ENCODE assay signal across 8 mouse cellular contexts in genomic region chr2:167680657-167681056, GRCm38 (mm10). TPM values are rescaled to one million over a fixed set of nuclear protein-coding genes. Genes with fewer than 3 reads are reported as not detected.
DNase-seq lines count a peak whose midpoint lies in the region; ATAC-seq and TF ChIP-seq lines count a peak whose summit lies in the region.

No protein-coding gene starts in this region.

- TF ChIP-seq CTCF in bone marrow, adult 2 months (IDR thresholded peaks at IDR 0.05; ENCODE audit: control insufficient read depth, insufficient read depth, low read length): peak; percentile 72

- TF ChIP-seq POLR2A in bone marrow, adult 2 months (IDR thresholded peaks at IDR 0.05; ENCODE audit: borderline replicate concordance, control insufficient read depth, low read depth, low read length): no peak

- no peak overlapping the region for H3K27ac ChIP-seq in bone marrow, adult 2 months (ENCODE audit: control insufficient read depth, insufficient read depth, low read depth, low read length, poor library complexity)
- no peak overlapping the region for H3K27ac ChIP-seq in limb, embryonic 11.5 days (replicated peaks; ENCODE audit: low read depth, low read length)

- H3K4me3 ChIP-seq in bone marrow, adult 2 months (replicated peaks; ENCODE audit: control insufficient read depth, low read depth, low read length): no peak overlapping the region
- no peak overlapping the region for H3K4me3 ChIP-seq in limb, embryonic 11.5 days (ENCODE audit: low read depth, low read length)

- no peaks in the 10 kb centered on the region for H3K36me3 ChIP-seq in limb, embryonic 11.5 days (ENCODE audit: control insufficient read depth, insufficient read depth, low read length)

- peak; percentile 94 for DNase-seq in heart, adult 11 months
- DNase-seq in heart, postnatal 36 days: no peak
- DNase-seq in right cerebral cortex, postnatal 14 days: peak; percentile 52
- DNase-seq in right cerebral cortex, adult 18-20 months: no peak
- peak; percentile 71 for DNase-seq in limb, embryonic 11.5 days (ENCODE audit: low spot score)
- peak; percentile 68 to 85 for DNase-seq in spleen, postnatal 10 days (ENCODE audit: low spot score in 2 of 2)
- DNase-seq in right cerebral cortex, postnatal 25 days: no peak

- H3K4me1 ChIP-seq in bone marrow, adult 2 months (ENCODE audit: control insufficient read depth, insufficient read depth, low read length): no peaks in the 10 kb centered on the region
- no peaks in the 10 kb centered on the region for H3K4me1 ChIP-seq in limb, embryonic 11.5 days (ENCODE audit: control insufficient read depth, insufficient read depth, low read length)

- intact Hi-C loops in heart, postnatal 36 days (cut with DNase I): loop anchor here (10.0 kb wide), 1 partner anchor 394 kb away; no protein-coding TSS in a partner anchor

- H3K9ac ChIP-seq in limb, embryonic 11.5 days (ENCODE audit: low read length): no peak overlapping the region

- no peak for ATAC-seq in limb, embryonic 11.5 days (ENCODE audit: insufficient number of reproducible peaks, low FRiP score, low TSS enrichment, low read depth)

- H3K9me3 ChIP-seq in limb, embryonic 11.5 days (ENCODE audit: control insufficient read depth, low read length): no peaks in the 10 kb centered on the region

- H3K4me2 ChIP-seq in limb, embryonic 11.5 days (ENCODE audit: low read depth, severe bottlenecking): no peak overlapping the region

- 0 out of 2 replicates have a peak, but pooled peaks cover 1% of the 10 kb centered on the region for H3K27me3 ChIP-seq in limb, embryonic 11.5 days (ENCODE audit: control insufficient read depth, insufficient read depth, low read length)

- 25% methylated on average over 5 of the region's 5 CpGs for WGBS in bone marrow, adult 2 months
- WGBS in limb, embryonic 11.5 days: 48% methylated on average over 5 of the region's 5 CpGs

RNA-seq across cellular contexts. Expression of gene Cebpb, which starts 8.1 kb away (rescaled TPM):
- 100 to 1,000 TPM in 1 of 2 experiments, 10 to 100 TPM in 1; 93.7 to 108 TPM for total RNA-seq in heart, postnatal 36 days (2021)
- polyA plus RNA-seq in bone marrow, adult 2 months (2011; ENCODE audit: insufficient read depth, insufficient read length, low replicate concordance, missing spikeins): 13.0 and 19.5 TPM in 2 replicates
- polyA plus RNA-seq in limb, embryonic 11.5 days (2014; fragmentation: Nextera tagmentation; extraction: Ambion mirVana): 2.6 and 4.1 TPM in 2 replicates

RNA-seq across cellular contexts. Expression of gene Tmem189, which starts 9.0 kb away (rescaled TPM):
- 10 to 100 TPM; 26.6 to 29.9 TPM for total RNA-seq in heart, postnatal 36 days (2021)
- 20.8 and 36.2 TPM in 2 replicates for polyA plus RNA-seq in bone marrow, adult 2 months (2011; ENCODE audit: insufficient read depth, insufficient read length, low replicate concordance, missing spikeins)
- 35.5 and 37.5 TPM in 2 replicates for polyA plus RNA-seq in limb, embryonic 11.5 days (2014; fragmentation: Nextera tagmentation; extraction: Ambion mirVana)

RNA-seq across cellular contexts. Expression of gene Gm20431, which starts 19.4 kb away (rescaled TPM):
- total RNA-seq in heart, postnatal 36 days (2021): 10 to 100 TPM; 14.0 to 20.7 TPM
- not detected in 2 replicates for polyA plus RNA-seq in bone marrow, adult 2 months (2011; ENCODE audit: insufficient read depth, insufficient read length, low replicate concordance, missing spikeins)
- 4.9 and 7.7 TPM in 2 replicates for polyA plus RNA-seq in limb, embryonic 11.5 days (2014; fragmentation: Nextera tagmentation; extraction: Ambion mirVana)

RNA-seq across cellular contexts. Expression of gene Ube2v1, which starts 48.8 kb away (rescaled TPM):
- 100 to 1,000 TPM; 111 to 114 TPM for total RNA-seq in heart, postnatal 36 days (2021)
- 73.5 and 124 TPM in 2 replicates for polyA plus RNA-seq in bone marrow, adult 2 months (2011; ENCODE audit: insufficient read depth, insufficient read length, low replicate concordance, missing spikeins)
- 264 and 267 TPM in 2 replicates for polyA plus RNA-seq in limb, embryonic 11.5 days (2014; fragmentation: Nextera tagmentation; extraction: Ambion mirVana)

Comparison
In these comparisons a context has a peak if more than half of its experiments do, and no peak if none do; other contexts are left out.
1. DNase-seq: peak in heart, adult 11 months (single experiment), right cerebral cortex, postnatal 14 days (single experiment), limb, embryonic 11.5 days (single experiment) and spleen, postnatal 10 days (2 of 2); none in heart, postnatal 36 days (0 of 2), right cerebral cortex, adult 18-20 months (single experiment) and right cerebral cortex, postnatal 25 days (single experiment).